Mouse (Mus musculus) hindbrain, embryonic 10.5 days (tissue): Measurements from ENCODE around the gene Zfp513. TPM values are rescaled to one million over a fixed set of nuclear protein-coding genes. Genes with fewer than 3 reads are reported as not detected.
A peak's percentile ranks its signal among the peaks of the same experiment; 100 is the strongest.

Experiments used
- DNase-seq: peaks from one replicate; pipeline ENCODE4 v3.0.0-alpha.2; 2017; ENCODE audit warnings: low spot score
- H3K27ac ChIP-seq: fragments of 300-500 bp; sonication (generic); 2 replicates; pipeline ENCODE4 v1.5.1; 2016; ENCODE audit warnings: mild to moderate bottlenecking, moderate library complexity
- H3K27me3 ChIP-seq: fragments of 300-500 bp; sonication (generic); 2 replicates; pipeline ENCODE4 v1.6.1; 2016; ENCODE audit warnings: mild to moderate bottlenecking; ENCODE audit not compliant: poor library complexity, insufficient read depth, severe bottlenecking
- H3K36me3 ChIP-seq: fragments of 300-500 bp; sonication (generic); 2 replicates; pipeline ENCODE4 v1.6.1; 2016; ENCODE audit warnings: mild to moderate bottlenecking, moderate library complexity
- H3K4me1 ChIP-seq: fragments of 300-500 bp; sonication (generic); replicated peaks from 2 replicates; pipeline ENCODE4 v1.6.1; 2016; ENCODE audit warnings: mild to moderate bottlenecking
- H3K4me3 ChIP-seq: fragments of 300-500 bp; sonication (generic); 2 replicates; pipeline ENCODE4 v1.5.1; 2016; ENCODE audit warnings: mild to moderate bottlenecking, moderate library complexity
- H3K9me3 ChIP-seq: fragments of 300-500 bp; sonication (generic); 2 replicates; pipeline ENCODE4 v1.6.1; 2016; ENCODE audit warnings: mild to moderate bottlenecking, moderate library complexity
- WGBS: fragments of 180-500 bp; shearing (Covaris S2); methylation state at CpG from one replicate; pipeline ENCODE4 v1.1.7; 2016; 5-methylcytosine and 5-hydroxymethylcytosine counted together
- polyA plus RNA-seq: library from polyadenylated mRNA; unstranded; fragments of >200 nt; fragmentation: Nextera tagmentation; extraction: Ambion mirVana; gene quantifications from 2 replicates; pipeline ENCODE4 v1.2.1, GENCODE M21; 2016

Zfp513 gene
- polyA plus RNA-seq, 1 experiment from 2014 or later, result 15.0 TPM

- no peak for DNase-seq
- no peak overlapping the region for H3K4me3 ChIP-seq
- 94% methylated on average over 12 of the region's 12 CpGs for WGBS
- H3K4me1 ChIP-seq, result peaks cover 31% of the 10 kb centered on the region
- peaks cover 66% of the 10 kb centered on the region for H3K36me3 ChIP-seq
- peaks cover 5% of the 10 kb centered on the region for H3K9me3 ChIP-seq
- no peaks in the 10 kb centered on the region for H3K27me3 ChIP-seq
- no peak overlapping the region for H3K27ac ChIP-seq
These were observed 5.0 kb downstream of the Zfp513 start for GRCm38 (mm10) chr5:31197072-31197471.

GRCm38 (mm10) chr5:31196207-31196606 is 5.9 kb downstream of the Zfp513 start:
- peaks cover 70% of the 10 kb centered on the region for H3K36me3 ChIP-seq
- H3K27ac ChIP-seq, result no peak overlapping the region
- no peak overlapping the region for H3K4me3 ChIP-seq
- H3K27me3 ChIP-seq, result no peaks in the 10 kb centered on the region
- WGBS, result 94% methylated on average over 10 of the region's 10 CpGs
- DNase-seq, result no peak
- peaks cover 36% of the 10 kb centered on the region for H3K4me1 ChIP-seq
- peaks cover 5% of the 10 kb centered on the region for H3K9me3 ChIP-seq

GRCm38 (mm10) chr5:31195671-31196070 is 6.4 kb downstream of the Zfp513 start:
- Histone ChIP-seq H3K27ac (no peak overlapping the region), H3K9me3 (peaks cover 5% of the 10 kb centered on the region), H3K4me3 (no peak overlapping the region), H3K27me3 (no peaks in the 10 kb centered on the region), H3K4me1 (peaks cover 30% of the 10 kb centered on the region), H3K36me3 (peaks cover 75% of the 10 kb centered on the region)
- WGBS, result 92% methylated on average over 4 of the region's 4 CpGs
- no peak for DNase-seq

- 94% methylated on average over 16 of the region's 16 CpGs for WGBS
- H3K36me3 ChIP-seq, result peaks cover 75% of the 10 kb centered on the region
These were observed 7.3 kb downstream of the Zfp513 start for GRCm38 (mm10) chr5:31194486-31195485.

GRCm38 (mm10) chr5:31193631-31194281 is 8.3 kb downstream of the Zfp513 start:
- Histone ChIP-seq H3K4me1 (peaks cover 24% of the 10 kb centered on the region), H3K9me3 (no peaks in the 10 kb centered on the region), H3K36me3 (peaks cover 74% of the 10 kb centered on the region), H3K27ac (peak overlapping the region; percentile 92), H3K4me3 (peak overlapping the region; percentile 94), H3K27me3 (no peaks in the 10 kb centered on the region)
- WGBS, result 15% methylated on average over 25 of the region's 25 CpGs
- DNase-seq, result no peak

More at GRCm38 (mm10) chr5:31194486-31195485, 7.3 kb downstream of the Zfp513 start:
- Histone ChIP-seq H3K4me3 (peak overlapping the region; percentile 94), H3K27me3 (no peaks in the 10 kb centered on the region), H3K9me3 (no peaks in the 10 kb centered on the region), H3K27ac (no peak overlapping the region), H3K4me1 (peaks cover 24% of the 10 kb centered on the region)
- no peak for DNase-seq

- H3K27me3 ChIP-seq, result no peaks in the 10 kb centered on the region
- WGBS, result 0% methylated on average over 48 of the region's 48 CpGs
These were observed 9.0 kb downstream of the Zfp513 start, which contains the start of the genes Snx17 and Eif2b4 for GRCm38 (mm10) chr5:31192939-31193630. Gene Snx17 (plus strand): TSS chr5:31193227. Gene Eif2b4 (minus strand): TSS chr5:31193430.

GRCm38 (mm10) chr5:31192045-31192938 is 9.8 kb downstream of the Zfp513 start:
- 17% methylated on average over 42 of the region's 42 CpGs for WGBS
- Histone ChIP-seq H3K9me3 (no peaks in the 10 kb centered on the region), H3K4me1 (peaks cover 24% of the 10 kb centered on the region), H3K36me3 (peaks cover 74% of the 10 kb centered on the region), H3K27ac (peak overlapping the region; percentile 92), H3K27me3 (no peaks in the 10 kb centered on the region), H3K4me3 (peak overlapping the region; percentile 94)
- no peak for DNase-seq

More at GRCm38 (mm10) chr5:31192939-31193630, 9.0 kb downstream of the Zfp513 start, which contains the start of the genes Snx17 and Eif2b4:
- Histone ChIP-seq H3K36me3 (peaks cover 74% of the 10 kb centered on the region), H3K4me1 (peaks cover 24% of the 10 kb centered on the region), H3K9me3 (no peaks in the 10 kb centered on the region), H3K4me3 (peak within 1 kb of the TSS; percentile 94), H3K27ac (peak within 1 kb of the TSS; percentile 92)
- DNase-seq, result peak; percentile 99

- H3K27me3 ChIP-seq, result no peaks in the 10 kb centered on the region
- 89% methylated on average over 9 of the region's 9 CpGs for WGBS
- no peaks in the 10 kb centered on the region for H3K9me3 ChIP-seq
- DNase-seq, result no peak
- peaks cover 24% of the 10 kb centered on the region for H3K4me1 ChIP-seq
- H3K4me3 ChIP-seq, result no peak overlapping the region
- peaks cover 62% of the 10 kb centered on the region for H3K36me3 ChIP-seq
- no peak overlapping the region for H3K27ac ChIP-seq
These were observed 11.9 kb downstream of the Zfp513 start for GRCm38 (mm10) chr5:31190201-31190600.

GRCm38 (mm10) chr5:31188223-31188840 is 13.8 kb downstream of the Zfp513 start:
- 81% methylated on average over 4 of the region's 4 CpGs for WGBS
- H3K9me3 ChIP-seq, result no peaks in the 10 kb centered on the region
- peaks cover 51% of the 10 kb centered on the region for H3K36me3 ChIP-seq
- DNase-seq, result no peak
- H3K27ac ChIP-seq, result no peak overlapping the region
- H3K4me1 ChIP-seq, result peaks cover 16% of the 10 kb centered on the region
- H3K27me3 ChIP-seq, result no peaks in the 10 kb centered on the region
- H3K4me3 ChIP-seq, result no peak overlapping the region

- Histone ChIP-seq H3K27me3 (no peaks in the 10 kb centered on the region), H3K9me3 (no peaks in the 10 kb centered on the region), H3K27ac (no peak overlapping the region), H3K4me3 (no peak overlapping the region), H3K4me1 (peaks cover 11% of the 10 kb centered on the region), H3K36me3 (peaks cover 23% of the 10 kb centered on the region)
- 70% methylated on average over 4 of the region's 4 CpGs for WGBS
- no peak for DNase-seq
These were observed 18.4 kb downstream of the Zfp513 start for GRCm38 (mm10) chr5:31183678-31184077.

- Histone ChIP-seq H3K36me3 (peaks cover 14% of the 10 kb centered on the region; the same call in 1 of the 2 replicates), H3K4me3 (peak overlapping the region; percentile 84), H3K27ac (no peak overlapping the region), H3K27me3 (no peaks in the 10 kb centered on the region), H3K4me1 (peaks cover 13% of the 10 kb centered on the region), H3K9me3 (no peaks in the 10 kb centered on the region)
- 93% methylated on average over 9 of the region's 9 CpGs for WGBS
- DNase-seq, result no peak
These were observed 20.8 kb downstream of the Zfp513 start for GRCm38 (mm10) chr5:31181183-31181770.
